7 mouse cellular contexts compared by ENCODE assay signal in the genomic region with DNA sequence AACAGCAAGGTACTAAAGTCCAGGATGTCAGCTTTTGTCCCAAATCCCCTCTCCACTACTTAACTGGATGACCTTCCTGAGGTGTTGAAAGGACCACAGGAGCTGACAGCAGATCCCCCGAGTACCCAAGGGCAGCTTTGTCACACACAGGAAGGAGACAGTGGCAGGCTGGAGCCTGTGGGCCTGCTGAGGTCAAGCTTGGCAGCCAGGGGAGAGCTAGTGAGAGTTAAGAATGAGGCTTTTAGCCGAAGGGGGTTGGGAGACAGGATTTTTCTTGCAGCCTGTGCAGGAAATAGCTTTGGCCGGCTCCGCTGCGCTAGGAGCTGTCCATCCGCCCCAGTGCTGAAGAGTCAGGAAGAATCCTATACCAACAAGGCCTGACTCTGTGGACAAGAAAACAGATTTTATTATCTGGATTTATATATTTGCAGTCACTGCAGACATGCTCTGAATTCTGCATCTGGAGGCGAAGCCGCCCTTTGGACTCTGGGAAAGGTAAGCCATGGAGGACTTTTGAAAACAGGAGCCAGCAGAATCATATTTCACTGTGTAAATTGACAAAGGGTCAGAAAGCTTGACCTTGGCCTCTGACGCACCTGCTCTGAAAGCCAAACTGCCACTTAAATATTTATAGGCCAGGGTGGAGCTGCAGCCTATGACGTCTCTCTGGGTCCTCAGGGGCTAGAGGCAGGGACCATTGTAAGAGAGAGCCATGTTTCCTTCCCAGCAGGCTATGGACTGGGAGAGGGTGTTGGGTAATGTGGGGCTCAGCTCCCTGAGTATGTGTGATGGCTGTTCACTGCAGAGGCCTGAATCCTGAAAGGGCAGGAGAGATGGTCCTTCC. TPM values are rescaled to one million over a fixed set of nuclear protein-coding genes. Genes with fewer than 3 reads are reported as not detected.
DNase-seq lines count a peak whose midpoint lies in the region; ATAC-seq lines count a peak whose summit lies in the region.

No protein-coding gene starts in this region.

- peak; percentile 2 for DNase-seq in c-Kit-positive CD71-positive TER-119-positive erythroid progenitor cells, embryonic 14.5 days (ENCODE audit: low spot score)
- no peak for DNase-seq in layer of hippocampus, adult 11-12 months (ENCODE audit: low spot score)

- H3K4me1 ChIP-seq in midbrain, embryonic 12.5 days, result peaks cover 7% of the 10 kb centered on the region; the same call in 1 of the 2 replicates
- H3K4me1 ChIP-seq in midbrain, embryonic 16.5 days (ENCODE audit: control insufficient read depth, insufficient read depth, low read length), result peaks cover 14% of the 10 kb centered on the region
- H3K4me1 ChIP-seq in intestine, embryonic 15.5 days (replicated peaks), result 0 out of 2 replicates have a peak, but pooled peaks cover 4% of the 10 kb centered on the region
- no peaks in the 10 kb centered on the region for H3K4me1 ChIP-seq in liver, embryonic 15.5 days (replicated peaks)
- H3K4me1 ChIP-seq in stomach, embryonic 15.5 days, result no peaks in the 10 kb centered on the region

- ATAC-seq in midbrain, embryonic 12.5 days (ENCODE audit: low FRiP score, low read depth), result no peak
- ATAC-seq in midbrain, embryonic 16.5 days, result no peak
- peak; percentile 49 for ATAC-seq in intestine, embryonic 15.5 days
- ATAC-seq in liver, embryonic 15.5 days (ENCODE audit: insufficient read depth), result peak; percentile 64
- ATAC-seq in stomach, embryonic 15.5 days (ENCODE audit: insufficient read depth, low FRiP score, low read depth), result peak; percentile 87

- H3K27me3 ChIP-seq in midbrain, embryonic 12.5 days, result no peaks in the 10 kb centered on the region
- H3K27me3 ChIP-seq in midbrain, embryonic 16.5 days (ENCODE audit: control insufficient read depth, insufficient read depth, low read depth, low read length), result no peaks in the 10 kb centered on the region
- no peaks in the 10 kb centered on the region for H3K27me3 ChIP-seq in intestine, embryonic 15.5 days (replicated peaks)
- H3K27me3 ChIP-seq in liver, embryonic 15.5 days, result no peaks in the 10 kb centered on the region
- H3K27me3 ChIP-seq in stomach, embryonic 15.5 days (replicated peaks), result no peaks in the 10 kb centered on the region

- WGBS in midbrain, embryonic 12.5 days, result 13% methylated on average over 10 of the region's 10 CpGs
- 23% methylated on average over 10 of the region's 10 CpGs for WGBS in midbrain, embryonic 16.5 days
- WGBS in intestine, embryonic 15.5 days, result 6% methylated on average over 10 of the region's 10 CpGs
- WGBS in liver, embryonic 15.5 days (ENCODE audit: insufficient replicate concordance), result 13% methylated on average over 10 of the region's 10 CpGs
- 3% methylated on average over 10 of the region's 10 CpGs for WGBS in stomach, embryonic 15.5 days

- H3K4me3 ChIP-seq in midbrain, embryonic 12.5 days, result no peak overlapping the region
- H3K4me3 ChIP-seq in midbrain, embryonic 16.5 days (ENCODE audit: low read depth, low read length), result no peak overlapping the region
- H3K4me3 ChIP-seq in intestine, embryonic 15.5 days (replicated peaks), result no peak overlapping the region
- no peak overlapping the region for H3K4me3 ChIP-seq in liver, embryonic 15.5 days (replicated peaks)
- H3K4me3 ChIP-seq in stomach, embryonic 15.5 days (replicated peaks), result no peak overlapping the region

- no peak overlapping the region for H3K9ac ChIP-seq in midbrain, embryonic 12.5 days (replicated peaks)
- no peak overlapping the region for H3K9ac ChIP-seq in midbrain, embryonic 16.5 days (ENCODE audit: low read depth, low read length)
- H3K9ac ChIP-seq in intestine, embryonic 15.5 days, result no peak overlapping the region
- H3K9ac ChIP-seq in liver, embryonic 15.5 days, result no peak overlapping the region
- H3K9ac ChIP-seq in stomach, embryonic 15.5 days, result no peak overlapping the region

- 0 out of 2 replicates have a peak, but pooled peaks cover 3% of the 10 kb centered on the region for H3K9me3 ChIP-seq in midbrain, embryonic 12.5 days
- H3K9me3 ChIP-seq in midbrain, embryonic 16.5 days (replicated peaks; ENCODE audit: control insufficient read depth, low read length, poor library complexity, severe bottlenecking), result no peaks in the 10 kb centered on the region
- H3K9me3 ChIP-seq in intestine, embryonic 15.5 days, result no peaks in the 10 kb centered on the region
- H3K9me3 ChIP-seq in liver, embryonic 15.5 days (replicated peaks), result no peaks in the 10 kb centered on the region
- H3K9me3 ChIP-seq in stomach, embryonic 15.5 days, result no peaks in the 10 kb centered on the region

- H3K4me2 ChIP-seq in midbrain, embryonic 12.5 days (replicated peaks), result no peak overlapping the region
- no peak overlapping the region for H3K4me2 ChIP-seq in midbrain, embryonic 16.5 days (ENCODE audit: low read length)
- H3K4me2 ChIP-seq in intestine, embryonic 15.5 days (replicated peaks), result no peak overlapping the region
- H3K4me2 ChIP-seq in liver, embryonic 15.5 days, result no peak overlapping the region
- no peak overlapping the region for H3K4me2 ChIP-seq in stomach, embryonic 15.5 days

- 0 out of 2 replicates have a peak overlapping the region, but pooled peaks have one; percentile 7 for H3K27ac ChIP-seq in midbrain, embryonic 12.5 days (replicated peaks)
- no peak overlapping the region for H3K27ac ChIP-seq in midbrain, embryonic 16.5 days (ENCODE audit: low read length)
- no peak overlapping the region for H3K27ac ChIP-seq in intestine, embryonic 15.5 days
- H3K27ac ChIP-seq in liver, embryonic 15.5 days (replicated peaks), result no peak overlapping the region
- H3K27ac ChIP-seq in stomach, embryonic 15.5 days, result no peak overlapping the region

- no peaks in the 10 kb centered on the region for H3K36me3 ChIP-seq in midbrain, embryonic 12.5 days
- H3K36me3 ChIP-seq in midbrain, embryonic 16.5 days (ENCODE audit: control insufficient read depth, insufficient read depth, low read length), result no peaks in the 10 kb centered on the region
- no peaks in the 10 kb centered on the region for H3K36me3 ChIP-seq in intestine, embryonic 15.5 days
- no peaks in the 10 kb centered on the region for H3K36me3 ChIP-seq in liver, embryonic 15.5 days (replicated peaks)
- H3K36me3 ChIP-seq in stomach, embryonic 15.5 days, result no peaks in the 10 kb centered on the region

RNA-seq across cellular contexts. Expression of gene Rimbp2, which starts 35.9 kb away (rescaled TPM):
- 1.9 and 2.5 TPM in 2 replicates for polyA plus RNA-seq in midbrain, embryonic 12.5 days (2016; fragmentation: Nextera tagmentation; extraction: Ambion mirVana)
- polyA plus RNA-seq in midbrain, embryonic 16.5 days (2015; fragmentation: Nextera tagmentation; extraction: Ambion mirVana), result 6.2 and 6.8 TPM in 2 replicates
- polyA plus RNA-seq in intestine, embryonic 15.5 days (2015; fragmentation: Nextera tagmentation; extraction: Ambion mirVana), result 0.98 and 1.5 TPM in 2 replicates
- polyA plus RNA-seq in liver, embryonic 15.5 days (2015; fragmentation: Nextera tagmentation; extraction: Ambion mirVana), result not detected in 2 replicates
- polyA plus RNA-seq in stomach, embryonic 15.5 days (2015; fragmentation: Nextera tagmentation; extraction: Ambion mirVana), result 0.63 and 0.95 TPM in 2 replicates

Comparison
In these comparisons a context has a peak if more than half of its experiments do, and no peak if none do; other contexts are left out.
1. ATAC-seq: peak in intestine, embryonic 15.5 days (single experiment), liver, embryonic 15.5 days (single experiment) and stomach, embryonic 15.5 days (single experiment); none in midbrain, embryonic 12.5 days (single experiment) and midbrain, embryonic 16.5 days (single experiment).